Mouse (Mus musculus): ENCODE results near the gene Arhgef38.

DNA sequence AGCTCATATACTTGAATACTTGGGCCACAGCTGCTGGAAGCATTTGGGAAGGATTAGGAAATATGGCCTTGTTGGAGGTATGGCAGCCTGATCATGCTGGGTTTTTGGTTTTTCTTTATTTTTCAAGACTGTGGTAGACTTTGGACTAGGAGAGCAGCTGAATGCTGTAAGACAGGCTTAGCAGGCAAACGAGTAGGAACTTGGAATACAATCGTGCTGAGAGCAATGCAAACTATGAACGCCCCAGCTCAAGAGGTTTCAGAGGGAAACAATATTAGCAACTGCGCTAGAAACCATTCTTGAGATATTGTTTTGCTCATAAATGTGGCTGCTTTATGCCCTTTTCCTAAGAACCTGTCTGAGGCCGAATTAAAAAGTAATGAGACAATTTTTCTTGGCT lies 152.0 kb downstream of the Arhgef38 start:
- TF ChIP-seq CTCF (IDR thresholded peaks at IDR 0.05; ENCODE audit: control insufficient read depth, insufficient read depth, low read length) (no peak), POLR2A (IDR thresholded peaks at IDR 0.05; ENCODE audit: borderline replicate concordance, control insufficient read depth, low read depth, low read length) (no peak)
